Mouse (Mus musculus) intestine, embryonic 16.5 days (tissue): ENCODE results near the gene Hist1h4f. TPM values are rescaled to one million over a fixed set of nuclear protein-coding genes. Genes with fewer than 3 reads are reported as not detected.

Experiments used
- ATAC-seq: fragments of 200-750 bp; cut with Nextera tagmentation; 2 replicates; pipeline ENCODE4 v1.8.0; 2017; ENCODE audit warnings: moderate TSS enrichment, moderate library complexity
- H3K27ac ChIP-seq: fragments of 300-500 bp; sonication (generic); 2 replicates; pipeline ENCODE4 v1.5.1; 2014; ENCODE audit warnings: mild to moderate bottlenecking, low read length
- H3K27me3 ChIP-seq: fragments of 300-500 bp; sonication (generic); replicated peaks from 2 replicates; pipeline ENCODE4 v1.6.1; 2014; ENCODE audit warnings: low read length, control low read depth, mixed read lengths; ENCODE audit not compliant: control insufficient read depth, insufficient read depth
- H3K36me3 ChIP-seq: fragments of 300-500 bp; sonication (generic); 2 replicates; pipeline ENCODE4 v1.6.1; 2014; ENCODE audit warnings: low read length, control low read depth; ENCODE audit not compliant: control insufficient read depth, insufficient read depth
- H3K4me1 ChIP-seq: fragments of 300-500 bp; sonication (generic); 2 replicates; pipeline ENCODE4 v1.6.1; 2014; ENCODE audit warnings: low read length, control low read depth, mixed read lengths; ENCODE audit not compliant: control insufficient read depth, insufficient read depth
- H3K4me2 ChIP-seq: fragments of 300-500 bp; sonication (generic); 2 replicates; pipeline ENCODE4 v1.6.1; 2014; ENCODE audit warnings: low read depth, low read length, control low read depth
- H3K4me3 ChIP-seq: fragments of 300-500 bp; sonication (generic); 2 replicates; pipeline ENCODE4 v1.5.1; 2014; ENCODE audit warnings: mild to moderate bottlenecking, low read length
- H3K9ac ChIP-seq: fragments of 300-500 bp; sonication (generic); 2 replicates; pipeline ENCODE4 v1.6.1; 2014; ENCODE audit warnings: low read depth, low read length
- H3K9me3 ChIP-seq: fragments of 300-500 bp; sonication (generic); 2 replicates; pipeline ENCODE4 v1.6.1; 2016; ENCODE audit warnings: low read length, control low read depth; ENCODE audit not compliant: control insufficient read depth
- WGBS: fragments of 180-500 bp; shearing (Covaris S2); extraction: QIAGEN DNeasy Blood & Tissue Kit; methylation state at CpG from one replicate; pipeline ENCODE4 v1.1.7; 2014; 5-methylcytosine and 5-hydroxymethylcytosine counted together
- polyA plus RNA-seq: library from polyadenylated mRNA; unstranded; fragments of >200 nt; fragmentation: Nextera tagmentation; extraction: Ambion mirVana; gene quantifications from 2 replicates; pipeline ENCODE4 v1.2.1, GENCODE M21; 2015

The Hist1h4f gene
- polyA plus RNA-seq, 1 experiment from 2014 or later = 0.68 TPM

- no peak overlapping the region for H3K9ac ChIP-seq
- H3K36me3 ChIP-seq = no peaks in the 10 kb centered on the region
- no peak overlapping the region for H3K27ac ChIP-seq
- peaks cover 16% of the 10 kb centered on the region; the same call in 1 of the 2 replicates for H3K4me1 ChIP-seq
- no peak overlapping the region for H3K4me3 ChIP-seq
- no peak for ATAC-seq
- WGBS = 42% methylated on average over 14 of the region's 14 CpGs
- H3K9me3 ChIP-seq = no peaks in the 10 kb centered on the region
- peak overlapping the region; percentile 4; the same call in 1 of the 2 replicates for H3K4me2 ChIP-seq
- no peaks in the 10 kb centered on the region for H3K27me3 ChIP-seq
These were observed 44.5 kb downstream of the Hist1h4f start for GRCm38 (mm10) chr13:23506819-23507515.

DNA sequence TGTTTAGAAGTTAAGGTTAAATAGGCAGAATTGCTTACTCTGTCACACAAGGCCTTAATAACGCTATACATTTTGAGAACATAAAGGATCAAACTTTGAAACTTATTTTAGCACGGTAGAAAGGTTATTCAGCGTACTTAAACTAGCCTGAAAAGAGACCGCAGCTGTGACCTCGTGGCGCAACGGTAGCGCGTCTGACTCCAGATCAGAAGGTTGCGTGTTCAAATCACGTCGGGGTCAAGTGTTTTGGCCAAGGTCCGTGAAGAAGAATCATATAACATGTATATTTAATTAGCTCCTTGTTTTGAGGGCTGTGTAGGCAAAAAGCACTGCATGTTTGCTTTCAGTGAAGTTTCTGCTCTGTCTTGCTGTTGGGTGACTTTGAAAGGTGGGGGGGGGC is 45.1 kb downstream of the Hist1h4f start:
- H3K9ac ChIP-seq = no peak overlapping the region
- H3K4me1 ChIP-seq = peaks cover 16% of the 10 kb centered on the region; the same call in 1 of the 2 replicates
- no peaks in the 10 kb centered on the region for H3K36me3 ChIP-seq
- WGBS = 17% methylated on average over 13 of the region's 13 CpGs
- ATAC-seq = peak; percentile 35; the same call in 1 of the 2 replicates
- H3K4me3 ChIP-seq = peak overlapping the region; percentile 31; the same call in 1 of the 2 replicates
- H3K4me2 ChIP-seq = peak overlapping the region; percentile 53
- no peaks in the 10 kb centered on the region for H3K9me3 ChIP-seq
- no peaks in the 10 kb centered on the region for H3K27me3 ChIP-seq
- H3K27ac ChIP-seq = no peak overlapping the region

GRCm38 (mm10) chr13:23505662-23506345 is 45.6 kb downstream of the Hist1h4f start:
- H3K9me3 ChIP-seq = no peaks in the 10 kb centered on the region
- peak overlapping the region; percentile 53 for H3K4me2 ChIP-seq
- 20% methylated on average over 14 of the region's 14 CpGs for WGBS
- H3K27ac ChIP-seq = 0 out of 2 replicates have a peak overlapping the region, but pooled peaks have one; percentile 2
- no peaks in the 10 kb centered on the region for H3K27me3 ChIP-seq
- ATAC-seq = no peak
- H3K9ac ChIP-seq = 0 out of 2 replicates have a peak overlapping the region, but pooled peaks have one; percentile 41
- peaks cover 16% of the 10 kb centered on the region; the same call in 1 of the 2 replicates for H3K4me1 ChIP-seq
- peak overlapping the region; percentile 31 for H3K4me3 ChIP-seq
- H3K36me3 ChIP-seq = no peaks in the 10 kb centered on the region

DNA sequence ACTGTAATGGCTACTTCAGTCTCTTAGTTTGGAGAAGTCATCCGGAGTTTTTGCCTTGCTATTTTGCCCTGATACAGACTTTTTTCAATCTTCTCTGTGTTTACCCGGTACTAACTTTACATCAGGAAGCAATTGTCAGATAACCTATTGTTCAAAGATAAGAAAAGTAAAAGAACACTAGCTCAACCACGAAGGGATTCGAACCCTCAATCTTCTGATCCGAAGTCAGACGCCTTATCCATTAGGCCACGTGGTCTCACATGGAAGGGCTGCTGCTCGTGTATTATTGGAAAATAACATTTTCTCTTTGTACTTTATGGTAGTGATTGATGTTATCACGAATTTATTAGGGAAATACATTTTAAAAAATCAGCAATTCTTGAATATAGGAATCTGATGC is 47.7 kb downstream of the Hist1h4f start:
- peaks cover 10% of the 10 kb centered on the region; the same call in 1 of the 2 replicates for H3K4me1 ChIP-seq
- H3K4me3 ChIP-seq = no peak overlapping the region

DNA sequence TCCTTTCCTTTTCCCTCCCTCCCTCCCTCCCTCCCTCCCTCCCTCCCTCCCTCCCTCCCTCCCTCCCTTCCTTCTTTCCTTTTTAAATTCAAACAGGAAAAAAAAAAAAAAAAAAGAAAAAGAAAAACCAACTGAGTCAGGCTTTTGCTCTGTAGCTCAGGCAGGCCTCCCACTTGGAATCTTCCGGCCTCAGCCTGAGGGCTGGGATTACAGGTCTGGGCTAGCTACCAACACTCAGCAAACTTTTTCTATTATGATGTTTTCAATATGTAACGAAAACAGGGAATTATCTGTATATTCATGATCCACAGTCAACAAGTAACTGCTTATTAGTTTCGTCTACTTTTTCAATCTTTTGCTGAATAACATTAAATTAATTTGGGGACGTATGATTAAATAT is 48.5 kb downstream of the Hist1h4f start:
- Histone ChIP-seq H3K4me3 (no peak overlapping the region), H3K27me3 (no peaks in the 10 kb centered on the region), H3K4me2 (no peak overlapping the region), H3K27ac (no peak overlapping the region), H3K9ac (no peak overlapping the region), H3K9me3 (no peaks in the 10 kb centered on the region), H3K4me1 (peaks cover 14% of the 10 kb centered on the region; the same call in 1 of the 2 replicates), H3K36me3 (no peaks in the 10 kb centered on the region)
- 68% methylated on average over 4 of the region's 4 CpGs for WGBS
- no peak for ATAC-seq

More for the DNA sequence above, 47.7 kb downstream of the Hist1h4f start:
- 4% methylated on average over 9 of the region's 9 CpGs for WGBS
- Histone ChIP-seq H3K4me2 (peak overlapping the region; percentile 7; the same call in 1 of the 2 replicates), H3K9me3 (no peaks in the 10 kb centered on the region), H3K27me3 (no peaks in the 10 kb centered on the region), H3K36me3 (no peaks in the 10 kb centered on the region), H3K9ac (no peak overlapping the region), H3K27ac (no peak overlapping the region)
- ATAC-seq = no peak

DNA sequence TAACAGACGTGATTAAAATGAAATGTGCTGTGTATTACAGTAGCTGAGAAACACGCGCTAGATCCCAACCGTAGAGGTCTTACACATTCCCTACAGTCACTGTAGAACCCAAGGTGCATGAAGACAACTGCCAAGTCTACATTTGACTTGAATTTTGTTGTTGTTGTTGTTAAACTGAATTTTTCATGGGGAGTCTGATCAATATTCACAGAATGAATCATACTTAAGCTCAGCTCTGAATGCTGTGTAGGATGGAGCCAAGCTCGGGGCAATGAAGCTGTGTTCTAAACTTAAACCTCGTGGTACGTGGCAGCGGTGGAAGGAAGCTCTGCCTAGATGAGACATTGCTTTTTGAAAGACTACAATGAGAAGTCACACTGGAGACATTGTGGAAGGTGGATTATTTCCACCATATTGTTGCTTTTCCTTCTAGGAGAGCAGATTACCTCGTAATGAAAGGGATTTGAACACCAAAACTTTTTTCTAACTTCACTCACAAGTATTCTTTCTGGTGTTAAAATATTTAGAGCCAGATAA is 49.3 kb downstream of the Hist1h4f start:
- Histone ChIP-seq H3K4me2 (peak overlapping the region; percentile 14), H3K27me3 (no peaks in the 10 kb centered on the region), H3K4me1 (peaks cover 17% of the 10 kb centered on the region; the same call in 1 of the 2 replicates), H3K36me3 (no peaks in the 10 kb centered on the region), H3K4me3 (peak overlapping the region; percentile 2; the same call in 1 of the 2 replicates), H3K9ac (no peak overlapping the region), H3K27ac (no peak overlapping the region), H3K9me3 (no peaks in the 10 kb centered on the region)
- ATAC-seq = no peak
- 47% methylated on average over 9 of the region's 9 CpGs for WGBS

DNA sequence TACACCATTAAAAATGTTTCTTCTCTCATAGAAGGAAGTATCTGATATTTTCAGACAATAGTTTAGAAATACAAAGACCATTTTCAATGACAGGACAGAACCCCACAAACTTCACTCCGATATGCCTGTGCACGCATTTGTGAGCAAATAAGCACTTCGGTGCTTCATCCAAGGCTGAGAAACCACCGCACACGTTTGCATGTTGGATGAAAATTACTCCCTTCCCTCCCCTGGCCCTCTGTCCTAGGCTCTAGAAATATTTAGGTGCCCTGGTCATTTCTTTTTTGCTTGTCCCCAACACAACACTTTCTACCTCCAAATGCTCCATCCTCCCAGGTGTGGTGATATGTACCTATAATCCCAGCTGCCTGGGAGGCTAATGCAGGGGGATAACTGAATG is 49.9 kb downstream of the Hist1h4f start:
- H3K9ac ChIP-seq = no peak overlapping the region
- WGBS = 27% methylated on average over 5 of the region's 5 CpGs
- ATAC-seq = no peak

More for the DNA sequence above, 49.9 kb downstream of the Hist1h4f start:
- no peaks in the 10 kb centered on the region for H3K36me3 ChIP-seq
- no peaks in the 10 kb centered on the region for H3K9me3 ChIP-seq
- H3K27me3 ChIP-seq = no peaks in the 10 kb centered on the region
- H3K4me3 ChIP-seq = peak overlapping the region; percentile 24
- peaks cover 17% of the 10 kb centered on the region; the same call in 1 of the 2 replicates for H3K4me1 ChIP-seq
- H3K4me2 ChIP-seq = peak overlapping the region; percentile 34
- H3K27ac ChIP-seq = no peak overlapping the region
